Mouse (Mus musculus): Measurements from ENCODE around the gene Mkrn1.
"Not testable (repeated sequence)": the region's sequence is repeated elsewhere in the genome, so short reads cannot be mapped to it uniquely, and the experiment has no call there.

Gene Mkrn1

GRCm38 (mm10) chr6:39430722-39431121 is 10.5 kb upstream of the Mkrn1 start:
- DNase-seq (ENCODE audit: low spot score): no peak

GRCm38 (mm10) chr6:39429007-39429788 is 8.9 kb upstream of the Mkrn1 start:
- peak; percentile 53 for DNase-seq (ENCODE audit: low spot score)

- DNase-seq (ENCODE audit: low spot score): no peak
These were observed 7.2 kb upstream of the Mkrn1 start for GRCm38 (mm10) chr6:39427276-39428003.

GRCm38 (mm10) chr6:39426725-39427124 is 6.5 kb upstream of the Mkrn1 start:
- no peak for DNase-seq (ENCODE audit: low spot score)

GRCm38 (mm10) chr6:39425181-39425580 is 4.9 kb upstream of the Mkrn1 start:
- no peak for DNase-seq (ENCODE audit: low spot score)

GRCm38 (mm10) chr6:39423686-39424085 is 3.4 kb upstream of the Mkrn1 start:
- DNase-seq (ENCODE audit: low spot score): peak; percentile 58

- peak; percentile 51 for DNase-seq (ENCODE audit: low spot score)
These were observed 2.9 kb upstream of the Mkrn1 start for GRCm38 (mm10) chr6:39423130-39423551.

GRCm38 (mm10) chr6:39420867-39421266 is 605 bp upstream of the Mkrn1 start:
- no peak for DNase-seq (ENCODE audit: low spot score)

GRCm38 (mm10) chr6:39419386-39419850 is 844 bp downstream of the Mkrn1 start:
- no peak for DNase-seq (ENCODE audit: low spot score)

GRCm38 (mm10) chr6:39416654-39417053 is 3.6 kb downstream of the Mkrn1 start:
- DNase-seq (ENCODE audit: low spot score): not testable (repeated sequence)

GRCm38 (mm10) chr6:39415762-39416161 is 4.5 kb downstream of the Mkrn1 start:
- peak; percentile 78 for DNase-seq (ENCODE audit: low spot score)

GRCm38 (mm10) chr6:39414106-39414505 is 6.2 kb downstream of the Mkrn1 start:
- DNase-seq (ENCODE audit: low spot score): no peak

- no peak for DNase-seq (ENCODE audit: low spot score)
These were observed 13.8 kb downstream of the Mkrn1 start for GRCm38 (mm10) chr6:39406480-39406879.

- no peak for DNase-seq (ENCODE audit: low spot score)
These were observed 17.1 kb downstream of the Mkrn1 start for GRCm38 (mm10) chr6:39403136-39403535.

GRCm38 (mm10) chr6:39400343-39400742 is 19.9 kb downstream of the Mkrn1 start:
- DNase-seq (ENCODE audit: low spot score): no peak

GRCm38 (mm10) chr6:39398342-39398741 is 21.9 kb downstream of the Mkrn1 start:
- no peak for DNase-seq (ENCODE audit: low spot score)

- DNase-seq (ENCODE audit: low spot score): no peak
These were observed 23.2 kb downstream of the Mkrn1 start for GRCm38 (mm10) chr6:39397046-39397445.

- no peak for DNase-seq (ENCODE audit: low spot score)
These were observed 24.3 kb downstream of the Mkrn1 start for GRCm38 (mm10) chr6:39395916-39396315.

- no peak for DNase-seq (ENCODE audit: low spot score)
These were observed 24.8 kb downstream of the Mkrn1 start for GRCm38 (mm10) chr6:39395471-39395870.

GRCm38 (mm10) chr6:39389988-39390387 is 30.3 kb downstream of the Mkrn1 start:
- no peak for DNase-seq (ENCODE audit: low spot score)

- DNase-seq (ENCODE audit: low spot score): no peak
These were observed 39.0 kb downstream of the Mkrn1 start, which contains the start of gene Rab19 for GRCm38 (mm10) chr6:39381125-39381880. Gene Rab19 (plus strand): TSS chr6:39381175.

- no peak for DNase-seq (ENCODE audit: low spot score)
These were observed 40.0 kb downstream of the Mkrn1 start for GRCm38 (mm10) chr6:39380276-39380675.
